Mouse (Mus musculus) CH12.LX (cell line): ENCODE measurements around the gene Stn1.

Experiments used
- CTCF ChIP-seq, 2 experiments: IDR thresholded peaks in 1 of 2; conservative IDR thresholded peaks in 1 of 2; 2 replicates each; pipeline ENCODE4 v1.5.1; 2011 to 2012; ENCODE audit warnings: low read depth in 2 of 2, low read length in 2 of 2, improper control_type of control experiment in 1 of 2, inconsistent platforms in 1 of 2, mild to moderate bottlenecking in 1 of 2, moderate library complexity in 1 of 2
- EP300 ChIP-seq: IDR thresholded peaks from 2 replicates; pipeline ENCODE4 v1.6.1; 2011; ENCODE audit warnings: low read length, improper control_type of control experiment
- ETS1 ChIP-seq: conservative IDR thresholded peaks from 2 replicates; pipeline ENCODE4 v1.6.1; 2012; ENCODE audit warnings: low read depth, mild to moderate bottlenecking, inconsistent platforms, low read length, improper control_type of control experiment, moderate library complexity
- MAX ChIP-seq: IDR thresholded peaks from 2 replicates; pipeline ENCODE4 v1.6.1; 2011; ENCODE audit warnings: low read length, improper control_type of control experiment
- MXI1 ChIP-seq: IDR thresholded peaks from 2 replicates; pipeline ENCODE4 v1.6.1; 2011; ENCODE audit warnings: mild to moderate bottlenecking, low read depth, low read length, improper control_type of control experiment
- ZC3H11A ChIP-seq: IDR thresholded peaks from 2 replicates; pipeline ENCODE4 v1.6.1; 2012; ENCODE audit warnings: low read depth, mild to moderate bottlenecking, inconsistent platforms, low read length, improper control_type of control experiment

DNA sequence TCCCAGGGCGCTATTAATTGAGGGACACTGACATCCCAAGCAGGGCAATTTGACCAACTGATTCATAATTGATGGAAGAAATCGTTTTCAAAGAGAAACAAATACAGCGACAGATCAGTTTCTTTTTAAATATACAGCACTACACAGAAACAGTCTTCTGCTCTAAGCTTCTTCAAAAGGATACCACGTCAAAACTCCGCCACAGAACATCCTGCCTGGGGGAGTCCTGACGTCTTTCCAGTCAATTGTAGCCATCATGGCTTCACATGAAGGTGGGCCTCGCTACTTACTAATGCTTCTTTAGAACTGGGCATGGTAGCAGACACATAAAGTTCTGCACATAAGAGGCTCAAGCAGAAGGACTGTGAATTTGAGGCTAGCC is 26.0 kb downstream of the Stn1 start:
- TF ChIP-seq ZC3H11A (no peak), CTCF (conservative IDR thresholded peaks at IDR 0.05 in 1 of 2, IDR thresholded peaks at IDR 0.05 in 1 of 2; ENCODE audit: low read depth in 2 of 2, low read length in 2 of 2) (no peak), MAX (no peak), EP300 (no peak), MXI1 (no peak), ETS1 (no peak)
